Mouse (Mus musculus) ES-E14 (cell line): ENCODE results near the gene Mei1. TPM values are rescaled to one million over a fixed set of nuclear protein-coding genes. Genes with fewer than 3 reads are reported as not detected.

ENCODE experiments used
- DNase-seq: peaks from one replicate; pipeline ENCODE4 v3.0.0-alpha.2; 2013; ENCODE audit warnings: low read depth, low spot score
- H3K27ac ChIP-seq: 2 replicates; pipeline ENCODE4 v1.5.1; 2012; ENCODE audit warnings: low read depth, mild to moderate bottlenecking, low read length, moderate library complexity, mixed read lengths; ENCODE audit not compliant: poor library complexity, insufficient read depth, severe bottlenecking
- H3K36me3 ChIP-seq: 2 replicates; pipeline ENCODE4 v1.6.1; 2012; ENCODE audit warnings: mild to moderate bottlenecking, low read length, moderate library complexity, mixed read lengths; ENCODE audit not compliant: control insufficient read depth, poor library complexity, insufficient read depth, severe bottlenecking
- H3K4me1 ChIP-seq, 2 experiments: fragments of 150-350 bp in 1 of 2; sonication (generic) in 1 of 2; 2 replicates each; pipeline ENCODE4 v1.6.1; 2012; ENCODE audit warnings: low read length in 2 of 2, mild to moderate bottlenecking in 1 of 2, mixed read lengths in 1 of 2; ENCODE audit not compliant: control insufficient read depth in 2 of 2, insufficient read depth in 2 of 2, poor library complexity in 1 of 2
- H3K4me3 ChIP-seq, 2 experiments: fragments of 150-350 bp in 1 of 2; sonication (generic) in 1 of 2; 2 replicates each; pipeline ENCODE4 v1.5.1; 2012; ENCODE audit warnings: low read length in 2 of 2, low read depth in 1 of 2, mild to moderate bottlenecking in 1 of 2, mixed read lengths in 1 of 2; ENCODE audit not compliant: insufficient read depth in 1 of 2, poor library complexity in 1 of 2, severe bottlenecking in 1 of 2
- H3K9ac ChIP-seq: 2 replicates; pipeline ENCODE4 v1.6.1; 2012; ENCODE audit warnings: low read depth, mild to moderate bottlenecking, low read length, mixed read lengths; ENCODE audit not compliant: poor library complexity, insufficient read depth, severe bottlenecking
- H3K9me3 ChIP-seq: fragments of 150-350 bp; sonication (generic); 2 replicates; pipeline ENCODE4 v1.6.1; 2012; ENCODE audit warnings: low read depth, mild to moderate bottlenecking, low read length; ENCODE audit not compliant: control insufficient read depth, insufficient read depth
- CHD2 ChIP-seq: IDR thresholded peaks from 2 replicates; pipeline ENCODE4 v1.6.1; 2014; ENCODE audit warnings: mild to moderate bottlenecking, low read depth, low read length, inconsistent platforms
- HCFC1 ChIP-seq: IDR thresholded peaks from 2 replicates; pipeline ENCODE4 v1.6.1; 2012; ENCODE audit warnings: low read length, inconsistent platforms, borderline replicate concordance; ENCODE audit not compliant: insufficient read depth
- MAFK ChIP-seq: IDR thresholded peaks from 2 replicates; pipeline ENCODE4 v1.6.1; 2014; ENCODE audit warnings: mild to moderate bottlenecking, low read depth, low read length, inconsistent platforms; ENCODE audit not compliant: insufficient read depth
- ZC3H11A ChIP-seq: IDR thresholded peaks from 2 replicates; pipeline ENCODE4 v1.6.1; 2012; ENCODE audit warnings: low read depth, mild to moderate bottlenecking, inconsistent platforms, low read length, borderline replicate concordance
- ZNF384 ChIP-seq: IDR thresholded peaks from 2 replicates; pipeline ENCODE4 v1.6.1; 2012; ENCODE audit warnings: low read depth, low read length, inconsistent platforms
- in situ Hi-C, 2 experiments: fragments of 600-800 bp; cut with MboI; formaldehyde crosslinking; loops; one replicate each; pipeline ENCODE4 v1.15.1; 2025; ENCODE audit warnings: low sequenced_read_pairs in 2 of 2, inconsistent platforms in 1 of 2; ENCODE audit not compliant: unreplicated experiment in 2 of 2
- total RNA-seq: library from RNA; depleted of rRNA; stranded (reverse); fragments of 300-350 nt; gene quantifications from 2 replicates; pipeline ENCODE4 v1.2.3, GENCODE M21; 2012

Gene Mei1
- total RNA-seq, 1 experiment, result 0.40 TPM

- DNase-seq, result peak; percentile 87
- H3K9me3 ChIP-seq, result no peaks in the 10 kb centered on the region
- peak within 1 kb of the TSS; percentile 76 to 97 for H3K4me3 ChIP-seq
- peaks cover 6% of the 10 kb centered on the region; the same call in 1 of the 2 replicates for H3K36me3 ChIP-seq
- H3K4me1 ChIP-seq, result no peaks in the 10 kb centered on the region; a peak in 1 of 4 replicates
- in situ Hi-C loops, result no loop called here
- H3K27ac ChIP-seq, result no peak within 1 kb of the TSS
- peak within 1 kb of the TSS; percentile 76 for H3K9ac ChIP-seq
- TF ChIP-seq HCFC1 (peak; percentile 22; the same call in 1 of the 2 replicates), MAFK (no peak)
These were observed 57.9 kb downstream of the Mei1 start, which contains the start of gene Ccdc134 for GRCm38 (mm10) chr15:82127426-82128374. Gene Ccdc134, plus strand, starts transcription at chr15:82127922.

GRCm38 (mm10) chr15:82128398-82128797 is 58.6 kb downstream of the Mei1 start:
- in situ Hi-C loops, result no loop called here
- peak overlapping the region; percentile 76 to 97 for H3K4me3 ChIP-seq
- H3K4me1 ChIP-seq, result no peaks in the 10 kb centered on the region; a peak in 1 of 4 replicates
- no peak for DNase-seq
- H3K9me3 ChIP-seq, result no peaks in the 10 kb centered on the region
- peak overlapping the region; percentile 76 for H3K9ac ChIP-seq
- peaks cover 6% of the 10 kb centered on the region; the same call in 1 of the 2 replicates for H3K36me3 ChIP-seq
- H3K27ac ChIP-seq, result no peak overlapping the region
- TF ChIP-seq CHD2, result no peak
- TF ChIP-seq ZC3H11A, result no peak
- no peak for TF ChIP-seq MAFK
- TF ChIP-seq ZNF384, result no peak
- TF ChIP-seq HCFC1, result no peak

GRCm38 (mm10) chr15:82130599-82130998 is 60.8 kb downstream of the Mei1 start:
- in situ Hi-C loops, result no loop called here
- no peaks in the 10 kb centered on the region; a peak in 1 of 4 replicates for H3K4me1 ChIP-seq
- TF ChIP-seq ZC3H11A (no peak), ZNF384 (no peak), CHD2 (no peak), MAFK (no peak), HCFC1 (no peak)
- no peak overlapping the region for H3K4me3 ChIP-seq
- no peak overlapping the region for H3K9ac ChIP-seq
- DNase-seq, result no peak
- no peak overlapping the region for H3K27ac ChIP-seq
- no peaks in the 10 kb centered on the region for H3K9me3 ChIP-seq
- H3K36me3 ChIP-seq, result peaks cover 6% of the 10 kb centered on the region; the same call in 1 of the 2 replicates

GRCm38 (mm10) chr15:82135372-82135771 is 65.6 kb downstream of the Mei1 start:
- H3K36me3 ChIP-seq, result peaks cover 6% of the 10 kb centered on the region; the same call in 1 of the 2 replicates

More at GRCm38 (mm10) chr15:82135372-82135771, 65.6 kb downstream of the Mei1 start:
- in situ Hi-C loops, result no loop called here
- no peak for DNase-seq
- no peak overlapping the region for H3K9ac ChIP-seq
- no peak overlapping the region for H3K4me3 ChIP-seq
- TF ChIP-seq HCFC1 (no peak), ZC3H11A (no peak), MAFK (no peak), ZNF384 (no peak), CHD2 (no peak)
- no peak overlapping the region for H3K27ac ChIP-seq
- no peaks in the 10 kb centered on the region for H3K4me1 ChIP-seq
- no peaks in the 10 kb centered on the region for H3K9me3 ChIP-seq
